In genomic region chr17:3345276-3345885, GRCm38 (mm10) we compare ENCODE assay signal across 13 mouse cellular contexts. TPM values are rescaled to one million over a fixed set of nuclear protein-coding genes. Genes with fewer than 3 reads are reported as not detected.
DNase-seq lines count a peak whose midpoint lies in the region; ATAC-seq lines count a peak whose summit lies in the region.
"Had no signal": no experiment of that assay in that cellular context is flagged by ENCODE, and none has a peak within 500 bp of the region (broad histone marks: within the 10 kb centered on the region; RNA-seq: fewer than 3 reads in every experiment).

No protein-coding gene starts in this region.

- peak overlapping the region; percentile 52 for H3K27ac ChIP-seq in hindbrain, embryonic 13.5 days
- no peak overlapping the region for H3K27ac ChIP-seq in hindbrain, embryonic 11.5 days (ENCODE audit: low read depth, low read length)
- peak overlapping the region; percentile 66 for H3K27ac ChIP-seq in embryonic facial prominence, embryonic 10.5 days (replicated peaks)
- 0 out of 2 replicates have a peak overlapping the region, but pooled peaks have one; percentile 44 for H3K27ac ChIP-seq in embryonic facial prominence, embryonic 15.5 days (replicated peaks)
- H3K27ac ChIP-seq in limb, embryonic 12.5 days: peak overlapping the region; percentile 66; the same call in 1 of the 2 replicates
- H3K27ac ChIP-seq: intestine, embryonic 15.5 days had no signal

- H3K4me2 ChIP-seq in hindbrain, embryonic 13.5 days: no peak overlapping the region
- H3K4me2 ChIP-seq in hindbrain, embryonic 11.5 days (replicated peaks; ENCODE audit: low read depth, low read length): no peak overlapping the region
- H3K4me2 ChIP-seq in embryonic facial prominence, embryonic 15.5 days (replicated peaks): no peak overlapping the region
- peak overlapping the region; percentile 4; the same call in 1 of the 2 replicates for H3K4me2 ChIP-seq in limb, embryonic 12.5 days
- H3K4me2 ChIP-seq: intestine, embryonic 15.5 days had no signal

- no peaks in the 10 kb centered on the region for H3K27me3 ChIP-seq in hindbrain, embryonic 13.5 days
- H3K27me3 ChIP-seq in hindbrain, embryonic 11.5 days (ENCODE audit: control insufficient read depth, insufficient read depth, low read length): no peaks in the 10 kb centered on the region
- H3K27me3 ChIP-seq in embryonic facial prominence, embryonic 10.5 days (replicated peaks; ENCODE audit: low read depth, poor library complexity, severe bottlenecking): no peaks in the 10 kb centered on the region
- H3K27me3 ChIP-seq in embryonic facial prominence, embryonic 15.5 days: no peaks in the 10 kb centered on the region
- no peaks in the 10 kb centered on the region for H3K27me3 ChIP-seq in limb, embryonic 12.5 days
- H3K27me3 ChIP-seq: intestine, embryonic 15.5 days had no signal

- no peaks in the 10 kb centered on the region for H3K9me3 ChIP-seq in hindbrain, embryonic 13.5 days
- no peaks in the 10 kb centered on the region for H3K9me3 ChIP-seq in hindbrain, embryonic 11.5 days (ENCODE audit: control insufficient read depth, low read length)
- H3K9me3 ChIP-seq in embryonic facial prominence, embryonic 10.5 days: no peaks in the 10 kb centered on the region
- H3K9me3 ChIP-seq in embryonic facial prominence, embryonic 15.5 days (replicated peaks): no peaks in the 10 kb centered on the region
- no peaks in the 10 kb centered on the region for H3K9me3 ChIP-seq in limb, embryonic 12.5 days
- H3K9me3 ChIP-seq: intestine, embryonic 15.5 days had no signal

- DNase-seq in hindbrain, embryonic 11.5 days (ENCODE audit: low spot score): no peak
- DNase-seq in embryonic facial prominence, embryonic 10.5 days (ENCODE audit: low spot score): peak; percentile 44
- no peak for DNase-seq in adrenal gland, adult 2 months
- DNase-seq: cerebellum, adult 2 months; gastrocnemius, postnatal 14 days; kidney, postnatal 25 days; liver, postnatal 0 days; thymus, adult 18-20 months had no signal

- H3K4me3 ChIP-seq in hindbrain, embryonic 13.5 days: no peak overlapping the region
- H3K4me3 ChIP-seq in hindbrain, embryonic 11.5 days (ENCODE audit: low read depth, low read length): no peak overlapping the region
- no peak overlapping the region for H3K4me3 ChIP-seq in embryonic facial prominence, embryonic 10.5 days
- H3K4me3 ChIP-seq in embryonic facial prominence, embryonic 15.5 days (replicated peaks): no peak overlapping the region
- no peak overlapping the region for H3K4me3 ChIP-seq in limb, embryonic 12.5 days (replicated peaks)
- H3K4me3 ChIP-seq: intestine, embryonic 15.5 days had no signal

- no peaks in the 10 kb centered on the region for H3K36me3 ChIP-seq in hindbrain, embryonic 13.5 days
- H3K36me3 ChIP-seq in hindbrain, embryonic 11.5 days (ENCODE audit: control insufficient read depth, insufficient read depth, low read length): no peaks in the 10 kb centered on the region
- H3K36me3 ChIP-seq in embryonic facial prominence, embryonic 10.5 days (replicated peaks): no peaks in the 10 kb centered on the region
- H3K36me3 ChIP-seq in embryonic facial prominence, embryonic 15.5 days: no peaks in the 10 kb centered on the region
- H3K36me3 ChIP-seq in limb, embryonic 12.5 days: no peaks in the 10 kb centered on the region
- H3K36me3 ChIP-seq: intestine, embryonic 15.5 days had no signal

- ATAC-seq in hindbrain, embryonic 13.5 days (ENCODE audit: low FRiP score): no peak
- ATAC-seq in hindbrain, embryonic 11.5 days (ENCODE audit: low FRiP score): no peak
- no peak for ATAC-seq in embryonic facial prominence, embryonic 15.5 days (ENCODE audit: insufficient number of reproducible peaks, low FRiP score, low TSS enrichment, low read depth)
- ATAC-seq in limb, embryonic 12.5 days (ENCODE audit: insufficient number of reproducible peaks, insufficient read depth, low FRiP score, low TSS enrichment, low read depth): no peak
- ATAC-seq in erythroblast, adult 5-6 weeks (replicated peaks; ENCODE audit: low FRiP score, poor library complexity, severe bottlenecking): no peak
- ATAC-seq: liver, postnatal 0 days had no signal

- WGBS in hindbrain, embryonic 13.5 days: 70% methylated on average over 12 of the region's 12 CpGs
- WGBS in hindbrain, embryonic 11.5 days: 75% methylated on average over 12 of the region's 12 CpGs
- WGBS in embryonic facial prominence, embryonic 10.5 days: 57% methylated on average over 12 of the region's 12 CpGs
- WGBS in embryonic facial prominence, embryonic 15.5 days: 38% methylated on average over 12 of the region's 12 CpGs
- whole genome bisulfite sequencing in limb, embryonic 12.5 days: 33% methylated on average over 12 of the region's 12 CpGs

- H3K4me1 ChIP-seq in hindbrain, embryonic 13.5 days (replicated peaks): peaks cover 17% of the 10 kb centered on the region
- no peaks in the 10 kb centered on the region for H3K4me1 ChIP-seq in hindbrain, embryonic 11.5 days (replicated peaks; ENCODE audit: control insufficient read depth, insufficient read depth, low read length)
- peaks cover 25% of the 10 kb centered on the region for H3K4me1 ChIP-seq in embryonic facial prominence, embryonic 10.5 days
- peaks cover 35% of the 10 kb centered on the region for H3K4me1 ChIP-seq in embryonic facial prominence, embryonic 15.5 days
- peaks cover 35% of the 10 kb centered on the region for H3K4me1 ChIP-seq in limb, embryonic 12.5 days (replicated peaks)
- H3K4me1 ChIP-seq: intestine, embryonic 15.5 days had no signal

- peak overlapping the region; percentile 29 for H3K9ac ChIP-seq in hindbrain, embryonic 13.5 days
- H3K9ac ChIP-seq in hindbrain, embryonic 11.5 days (ENCODE audit: low read depth, low read length): no peak overlapping the region
- H3K9ac ChIP-seq in embryonic facial prominence, embryonic 15.5 days: no peak overlapping the region
- H3K9ac ChIP-seq in limb, embryonic 12.5 days (replicated peaks): no peak overlapping the region
- H3K9ac ChIP-seq: intestine, embryonic 15.5 days; liver, postnatal 0 days had no signal

RNA-seq across cellular contexts. Expression of gene Tiam2, which starts 19.0 kb away (rescaled TPM):
- polyA plus RNA-seq in hindbrain, embryonic 13.5 days (2015; fragmentation: Nextera tagmentation; extraction: Ambion mirVana): 4.1 and 4.9 TPM in 2 replicates
- polyA plus RNA-seq in hindbrain, embryonic 11.5 days (2014; fragmentation: Nextera tagmentation; extraction: Ambion mirVana): 5.3 and 5.5 TPM in 2 replicates
- 6.0 and 7.7 TPM in 2 replicates for polyA plus RNA-seq in embryonic facial prominence, embryonic 10.5 days (2016; fragmentation: Nextera tagmentation; extraction: Ambion mirVana)
- polyA plus RNA-seq in embryonic facial prominence, embryonic 15.5 days (2015; fragmentation: Nextera tagmentation; extraction: Ambion mirVana): 18.2 TPM in 2 replicates
- 19.4 and 20.6 TPM in 2 replicates for polyA plus RNA-seq in limb, embryonic 12.5 days (2016; fragmentation: Nextera tagmentation; extraction: Ambion mirVana)
- total RNA-seq in adrenal gland, adult 2 months (2021): 10 to 100 TPM; 22.3 to 29.4 TPM
- polyA plus RNA-seq in adrenal gland, adult 2 months (2012; rRNA removed): 5.3 and 6.5 TPM in 2 replicates
- total RNA-seq in erythroblast, adult 5-6 weeks (2015; ENCODE audit: low replicate concordance): 2.9 and 3.5 TPM in 2 replicates
- 1.1 and 4.4 TPM in 2 replicates for total RNA-seq in erythroblast, adult 5-6 weeks (2017; ENCODE audit: low replicate concordance)
